Mouse (Mus musculus) liver, embryonic 14.5 days (tissue): ENCODE data around the gene Pou2f2. TPM values are rescaled to one million over a fixed set of nuclear protein-coding genes. Genes with fewer than 3 reads are reported as not detected.
A peak's percentile ranks its signal among the peaks of the same experiment; 100 is the strongest.

Source experiments
- ATAC-seq: fragments of 200-750 bp; cut with Nextera tagmentation; 2 replicates; pipeline ENCODE4 v1.8.0; 2017; ENCODE audit warnings: moderate number of reproducible peaks, mild to moderate bottlenecking, moderate library complexity; ENCODE audit not compliant: insufficient read depth
- DNase-seq, 3 experiments: peaks; one replicate each; pipeline ENCODE4 v3.0.0-alpha.2; 2012 to 2013; ENCODE audit warnings: low read depth in 3 of 3, low spot score in 3 of 3
- H3K27ac ChIP-seq: fragments of 300-500 bp; sonication (generic); 2 replicates; pipeline ENCODE4 v1.5.1; 2014; ENCODE audit warnings: moderate library complexity, mild to moderate bottlenecking, control low read depth, inconsistent platforms
- H3K27me3 ChIP-seq: fragments of 300-500 bp; sonication (generic); 2 replicates; pipeline ENCODE4 v1.6.1; 2014; ENCODE audit warnings: mild to moderate bottlenecking, low read length, moderate library complexity; ENCODE audit not compliant: control insufficient read depth, insufficient read depth
- H3K36me3 ChIP-seq: fragments of 300-500 bp; sonication (generic); replicated peaks from 2 replicates; pipeline ENCODE4 v1.6.1; 2014; ENCODE audit warnings: low read depth; ENCODE audit not compliant: control insufficient read depth, insufficient read depth
- H3K4me1 ChIP-seq, 2 experiments: fragments of 200-500 bp in 1 of 2; fragments of 300-500 bp in 1 of 2; sonication (generic) in 1 of 2; replicated peaks; 2 replicates each; pipeline ENCODE4 v1.6.1; 2012 to 2014; ENCODE audit warnings: antibody characterized with exemption in 1 of 2, inconsistent platforms in 1 of 2, low read length in 1 of 2; ENCODE audit not compliant: control insufficient read depth in 2 of 2, insufficient read depth in 2 of 2
- H3K4me2 ChIP-seq: fragments of 300-500 bp; sonication (generic); 2 replicates; pipeline ENCODE4 v1.6.1; 2014; ENCODE audit warnings: low read depth, mild to moderate bottlenecking, control low read depth, moderate library complexity
- H3K4me3 ChIP-seq, 2 experiments: fragments of 200-500 bp in 1 of 2; fragments of 300-500 bp in 1 of 2; sonication (generic) in 1 of 2; 2 replicates each; pipeline ENCODE4 v1.5.1; 2012 to 2014; ENCODE audit warnings: low read depth in 2 of 2, low read length in 2 of 2, mild to moderate bottlenecking in 2 of 2, control low read depth in 1 of 2, inconsistent platforms in 1 of 2, moderate library complexity in 1 of 2; ENCODE audit not compliant: insufficient read depth in 1 of 2
- H3K9ac ChIP-seq: fragments of 300-500 bp; sonication (generic); replicated peaks from 2 replicates; pipeline ENCODE4 v1.6.1; 2014; ENCODE audit warnings: mild to moderate bottlenecking, control low read depth, moderate library complexity
- H3K9me3 ChIP-seq: fragments of 300-500 bp; sonication (generic); 2 replicates; pipeline ENCODE4 v1.6.1; 2016; ENCODE audit warnings: low read length, mixed read lengths; ENCODE audit not compliant: control insufficient read depth
- CTCF ChIP-seq: IDR thresholded peaks from 2 replicates; pipeline ENCODE4 v1.5.1; 2016; ENCODE audit warnings: antibody characterized with exemption, low read depth, control low read depth
- EP300 ChIP-seq: IDR thresholded peaks from 2 replicates; pipeline ENCODE4 v1.6.1; 2016; ENCODE audit warnings: antibody characterized with exemption, low read depth
- WGBS: fragments of 180-500 bp; shearing (Covaris S2); extraction: QIAGEN DNeasy Blood & Tissue Kit; methylation state at CpG from one replicate; pipeline ENCODE4 v1.1.7; 2014; ENCODE audit not compliant: insufficient replicate concordance; 5-methylcytosine and 5-hydroxymethylcytosine counted together
- polyA plus RNA-seq, 2 experiments: library from polyadenylated mRNA; depleted of rRNA in 1 of 2; stranded (reverse) in 1 of 2; unstranded in 1 of 2; fragments of >200 nt; fragmentation: Nextera tagmentation in 1 of 2; extraction: Ambion mirVana in 1 of 2; gene quantifications; 2 replicates each; pipeline versions ENCODE4 v1.2.1 to v1.2.3; 2012 to 2014

The Pou2f2 gene
- 0.73 and 0.74 TPM in 2 replicates for polyA plus RNA-seq (2012; rRNA removed)
- 0.94 and 1.5 TPM in 2 replicates for polyA plus RNA-seq (2014; fragmentation: Nextera tagmentation; extraction: Ambion mirVana)

DNA sequence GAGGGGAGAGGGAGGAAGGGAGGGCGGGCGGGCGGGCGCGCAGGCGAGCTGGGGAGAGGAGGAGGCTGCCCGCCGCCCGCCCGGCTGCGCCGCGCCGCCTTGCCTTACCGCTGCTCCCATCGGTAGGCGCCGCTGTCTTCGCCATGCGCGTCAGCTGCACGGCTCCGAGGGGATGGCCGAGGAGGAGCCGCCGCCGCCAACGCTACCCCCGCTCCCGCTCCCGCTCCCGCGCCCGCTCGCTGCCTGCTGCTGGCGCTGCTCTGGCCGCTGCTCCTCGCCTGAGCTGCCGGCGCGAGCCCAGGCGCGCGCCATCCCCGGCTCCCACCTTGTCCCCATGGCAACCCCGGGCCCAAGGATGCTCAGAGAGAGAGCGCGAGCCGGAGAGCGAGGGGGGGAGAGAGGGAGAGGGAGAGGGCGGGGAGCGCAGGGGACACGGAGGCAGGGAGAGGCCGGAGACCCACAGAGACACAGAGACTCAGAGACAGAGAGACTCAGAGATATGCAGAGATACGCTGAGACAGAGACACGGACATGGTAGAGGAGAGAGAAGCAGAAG is at the start of gene Pou2f2:
Gene Pou2f2 (minus strand): TSS at position 121 of the 556 bp plus-strand sequence.
- H3K9me3 ChIP-seq, result no peaks in the 10 kb centered on the region
- H3K4me3 ChIP-seq, result peak within 1 kb of the TSS; percentile 8 to 33; a peak in 3 of 4 replicates
- DNase-seq (no peak), ATAC-seq (0 out of 2 replicates have a peak, but pooled peaks have one; percentile 37)
- peaks cover 0 to 2% of the 10 kb centered on the region in 2 experiments; a peak in 2 of 4 replicates for H3K4me1 ChIP-seq
- H3K27me3 ChIP-seq, result peaks cover 78% of the 10 kb centered on the region
- no peak within 1 kb of the TSS for H3K9ac ChIP-seq
- no peak for TF ChIP-seq EP300
- peak; percentile 31 for TF ChIP-seq CTCF
- H3K36me3 ChIP-seq, result no peaks in the 10 kb centered on the region
- no peak within 1 kb of the TSS for H3K27ac ChIP-seq
- WGBS, result under 1% methylated on average over 45 of the region's 56 CpGs
- H3K4me2 ChIP-seq, result peak within 1 kb of the TSS; percentile 45

DNA sequence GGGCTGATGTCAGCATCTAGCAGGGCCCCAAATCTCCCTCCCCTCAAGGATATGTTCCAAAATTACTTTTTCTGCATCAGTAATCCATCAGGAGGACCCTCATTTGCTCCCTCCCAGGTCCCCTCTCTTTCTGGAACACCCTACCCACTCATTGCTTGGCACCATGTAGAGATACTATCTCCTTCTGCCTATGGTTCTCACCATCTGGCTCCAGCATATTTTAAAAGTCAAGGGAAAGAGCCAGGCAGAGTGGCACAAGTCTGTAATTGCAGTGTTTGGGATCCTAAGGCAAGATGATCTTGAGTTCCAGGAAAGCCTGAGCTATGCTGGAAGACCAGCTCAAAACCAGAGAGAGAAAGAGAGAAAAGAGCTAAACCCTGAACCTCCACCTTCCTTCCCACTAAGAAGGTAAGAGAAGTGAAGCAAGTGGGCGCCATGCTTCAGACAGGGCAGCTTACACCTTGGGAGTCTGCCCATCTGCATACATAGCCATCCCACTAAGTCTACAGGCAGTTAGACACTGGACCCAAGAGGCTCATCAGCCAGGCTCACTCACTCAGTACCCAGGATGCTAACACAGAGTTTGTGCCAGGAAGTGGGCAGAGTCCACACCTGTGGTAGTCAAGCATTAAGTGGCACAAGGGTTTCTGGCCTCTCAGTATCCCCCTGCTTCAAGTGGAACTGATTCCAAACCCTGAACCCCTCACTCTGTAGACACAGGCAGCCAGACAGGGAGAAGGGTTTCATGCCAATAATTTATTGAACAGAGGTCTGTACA is 48.2 kb upstream of the Pou2f2 start:
- Histone ChIP-seq H3K36me3 (peaks cover 97% of the 10 kb centered on the region), H3K27ac (no peak overlapping the region), H3K27me3 (no peaks in the 10 kb centered on the region), H3K9ac (no peak overlapping the region), H3K4me2 (no peak overlapping the region), H3K4me3 (no peak overlapping the region), H3K4me1 (peaks cover 5 to 6% of the 10 kb centered on the region in 2 experiments; a peak in 3 of 4 replicates), H3K9me3 (no peaks in the 10 kb centered on the region)
- DNase-seq, result no peak
- WGBS, result 75% methylated on average over 1 of the region's 1 CpGs
- TF ChIP-seq EP300 (no peak), CTCF (no peak)
- no peak for ATAC-seq

DNA sequence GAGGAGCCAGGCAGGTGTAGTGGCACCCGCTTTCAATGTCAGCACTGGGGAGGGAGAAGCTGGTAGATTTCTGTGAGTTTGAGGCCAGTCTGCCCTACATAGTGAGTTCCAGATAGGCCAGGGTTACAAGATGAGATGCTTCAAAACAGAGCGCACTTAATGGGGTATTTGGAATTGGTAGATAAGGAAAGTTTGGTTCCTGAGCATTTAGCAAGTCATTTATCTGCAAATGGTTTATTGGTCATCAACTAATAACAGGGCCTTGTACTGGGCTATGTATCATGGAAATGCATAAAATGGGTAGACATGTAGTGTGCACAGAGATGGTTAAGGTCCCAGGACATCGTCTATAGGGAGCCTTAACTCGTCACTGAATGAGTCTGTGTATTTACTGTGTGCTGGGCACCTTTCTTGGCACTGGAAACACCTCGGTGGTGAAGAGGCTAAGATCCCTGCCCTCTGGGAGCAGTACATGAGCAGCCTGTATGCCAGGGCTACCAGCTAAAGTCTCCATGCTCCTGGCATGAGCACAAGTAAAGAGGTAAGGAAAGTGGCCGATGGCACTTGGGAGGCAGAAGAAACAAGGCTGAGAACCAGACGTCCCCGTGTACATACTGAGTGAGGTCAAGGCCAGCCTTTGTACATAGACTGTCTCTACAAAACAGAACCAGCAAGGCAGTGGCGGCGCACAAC is 42.9 kb upstream of the Pou2f2 start:
- peak overlapping the region; percentile 82 to 99 for H3K4me3 ChIP-seq
- H3K9me3 ChIP-seq, result no peaks in the 10 kb centered on the region
- H3K36me3 ChIP-seq, result peaks cover 55% of the 10 kb centered on the region
- 65% methylated on average over 10 of the region's 10 CpGs for WGBS
- H3K9ac ChIP-seq, result peak overlapping the region; percentile 89
- peak overlapping the region; percentile 98 for H3K4me2 ChIP-seq
- ATAC-seq (no peak), DNase-seq (no peak)
- TF ChIP-seq CTCF (no peak), EP300 (peak; percentile 52)
- H3K4me1 ChIP-seq, result peaks cover 32 to 33% of the 10 kb centered on the region in 2 experiments
- H3K27me3 ChIP-seq, result no peaks in the 10 kb centered on the region
- peak overlapping the region; percentile 99 for H3K27ac ChIP-seq

- under 1% methylated on average over 44 of the region's 45 CpGs for WGBS
- ATAC-seq, result peak; percentile 79
These were observed 41.8 kb upstream of the Pou2f2 start, which contains the start of gene Zfp526 for GRCm38 (mm10) chr7:25221102-25221883. Zfp526 (plus strand) TSS chr7:25221425.

More at GRCm38 (mm10) chr7:25221102-25221883, 41.8 kb upstream of the Pou2f2 start, which contains the start of gene Zfp526:
- H3K4me3 ChIP-seq, result peak within 1 kb of the TSS; percentile 82 to 99
- H3K36me3 ChIP-seq, result peaks cover 53% of the 10 kb centered on the region
- H3K4me2 ChIP-seq, result peak within 1 kb of the TSS; percentile 98
- no peak for TF ChIP-seq EP300
- peak; percentile 48 for TF ChIP-seq CTCF
- H3K9me3 ChIP-seq, result no peaks in the 10 kb centered on the region
- H3K4me1 ChIP-seq, result peaks cover 35% of the 10 kb centered on the region in 2 experiments
- H3K9ac ChIP-seq, result peak within 1 kb of the TSS; percentile 89
- no peaks in the 10 kb centered on the region for H3K27me3 ChIP-seq
- DNase-seq, result peak; percentile 92 to 94 (median 93)
- peak within 1 kb of the TSS; percentile 99 for H3K27ac ChIP-seq
